Mouse (Mus musculus) T-helper 2 cell (primary cell): ENCODE results near the gene Chrnb2.

Experiments used
- in situ Hi-C: fragments of 300-600 bp; cut with MboI, MseI; formaldehyde crosslinking; loops from one replicate; pipeline ENCODE4 v1.15.1; 2025; ENCODE audit warnings: high pct_unique_total_duplicates

The Chrnb2 gene

DNA sequence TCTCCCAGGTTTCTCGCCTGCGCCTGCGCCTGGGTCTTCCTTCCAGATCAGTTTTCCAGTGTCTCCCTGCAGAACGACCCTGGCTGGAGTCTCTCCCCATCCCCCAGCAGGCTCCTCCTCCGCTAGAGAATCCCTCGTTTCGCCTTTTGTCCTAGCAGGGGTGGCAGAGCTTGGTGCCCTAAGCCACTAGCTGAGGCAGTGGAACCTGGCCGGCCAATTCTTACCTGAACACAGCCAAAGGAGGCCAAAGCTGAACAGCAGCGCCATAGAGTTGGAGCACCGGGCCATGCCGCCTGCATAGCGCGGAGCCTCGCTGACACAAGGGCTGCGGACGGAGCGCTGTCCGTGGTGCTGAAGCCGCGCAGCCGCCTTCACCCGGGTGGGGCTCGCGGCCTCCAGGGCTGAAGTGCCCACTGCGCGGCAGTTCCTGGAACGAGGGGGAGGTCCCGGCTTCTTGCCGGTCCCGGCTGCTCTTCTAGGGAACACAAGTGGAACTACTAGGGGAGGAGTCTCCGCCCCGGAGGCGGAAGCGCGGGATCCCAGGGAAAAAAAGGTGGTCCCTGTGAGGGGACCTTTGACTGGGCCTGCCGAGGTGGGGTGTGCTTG, at the start of gene Chrnb2:
Gene Chrnb2, minus strand, starts transcription at position 514 of the 606 bp plus-strand sequence.
- in situ Hi-C loops = no loop called here

DNA sequence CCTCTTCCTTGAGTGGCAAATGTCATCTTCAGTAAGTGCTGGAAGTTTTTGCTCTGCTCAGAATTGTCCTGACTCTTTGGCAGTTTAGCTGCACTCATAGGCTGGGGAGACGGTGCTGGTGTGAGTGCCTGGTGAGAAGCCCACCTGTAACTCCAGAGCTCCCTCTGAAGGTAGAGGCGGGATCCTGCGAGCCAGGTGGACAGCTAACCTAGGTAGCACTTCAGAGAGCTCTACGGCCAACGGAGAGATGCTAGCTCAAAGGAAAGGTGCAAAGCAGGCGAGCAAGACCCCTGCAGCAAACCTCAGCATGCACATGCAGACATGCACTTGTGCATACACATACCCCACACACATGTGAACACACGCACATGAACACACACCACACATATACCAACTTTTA, 49.6 kb upstream of the Chrnb2 start:
- in situ Hi-C loops = no loop called here

DNA sequence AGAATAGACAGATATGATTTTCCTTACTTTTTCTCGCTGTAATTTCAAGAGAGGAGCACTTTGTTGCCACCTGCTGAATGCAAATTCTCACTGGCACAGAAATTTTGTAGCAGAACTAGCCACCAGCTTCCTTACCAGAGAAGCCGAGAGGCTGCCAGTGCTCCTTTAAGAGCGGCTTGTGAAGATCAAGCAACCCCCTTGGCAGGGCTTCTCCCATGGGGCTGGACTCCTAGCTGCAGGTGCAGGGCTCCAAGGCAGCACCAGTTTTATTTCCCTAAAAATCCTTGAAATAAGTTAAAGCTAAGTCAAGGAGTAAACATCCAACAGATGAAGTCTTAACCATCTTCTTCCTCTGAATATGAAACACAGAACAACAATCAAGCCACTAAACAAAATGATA, 47.7 kb upstream of the Chrnb2 start:
- in situ Hi-C loops = no loop called here

DNA sequence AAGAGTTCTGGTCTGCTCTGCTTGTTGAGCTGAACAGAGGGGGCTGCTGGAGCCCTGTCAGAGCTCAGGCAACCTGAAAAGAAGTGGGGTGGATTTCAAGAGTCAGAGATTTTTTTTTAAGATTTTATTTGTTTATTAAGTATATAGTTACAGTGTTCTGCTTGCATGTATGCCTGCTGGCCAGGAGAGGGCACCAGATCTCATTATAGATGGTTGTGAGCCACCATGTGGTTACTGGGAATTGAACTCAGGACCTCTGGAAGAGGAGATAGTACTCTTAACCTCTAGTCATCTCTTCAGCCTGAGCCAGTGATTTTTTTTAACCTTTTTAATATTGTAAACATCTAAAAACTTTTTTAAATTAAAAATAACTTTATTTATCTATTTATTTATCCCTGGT, 46.4 kb upstream of the Chrnb2 start:
- in situ Hi-C loops = no loop called here

DNA sequence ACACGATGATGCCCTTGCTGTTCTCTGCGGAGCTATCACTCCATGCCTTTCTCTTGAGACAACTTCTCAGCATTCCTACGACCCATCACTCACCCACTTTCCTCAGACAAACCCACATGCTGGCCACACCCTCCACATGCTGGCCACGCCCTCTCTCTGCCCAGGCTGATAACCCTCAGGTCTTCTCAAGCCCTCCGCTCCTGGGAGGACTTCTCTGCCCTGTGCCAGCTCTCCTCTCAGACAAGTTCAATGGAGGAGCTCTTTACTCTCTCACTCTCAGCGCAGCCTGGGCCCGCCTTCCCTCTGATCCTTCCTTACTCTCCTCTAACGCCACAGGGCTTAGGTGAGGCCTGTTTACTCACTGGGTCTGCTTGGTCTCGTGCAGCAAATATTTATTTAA, 44.2 kb upstream of the Chrnb2 start:
- in situ Hi-C loops = loop anchor here (10.0 kb wide), 1 partner anchor 794 kb away; no protein-coding TSS in a partner anchor

DNA sequence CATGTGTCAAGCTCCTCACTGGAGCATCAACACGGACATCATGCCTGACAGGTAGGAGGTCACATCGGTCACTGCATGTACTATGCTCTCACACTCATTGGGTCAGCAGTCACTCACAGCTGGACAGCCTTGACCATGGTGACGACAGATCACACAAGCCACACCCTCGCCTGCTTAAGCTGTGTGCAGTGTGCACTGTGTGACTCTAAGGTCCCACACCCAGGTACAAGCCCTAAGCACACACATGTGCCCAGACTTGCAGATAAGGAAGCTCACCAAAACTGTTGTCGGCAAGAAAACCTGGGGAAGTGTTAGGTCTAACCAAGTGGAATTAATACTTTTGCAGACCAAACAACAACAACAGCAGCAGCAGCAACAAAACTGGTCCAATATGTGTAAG, 43.4 kb upstream of the Chrnb2 start:
- in situ Hi-C loops = loop anchor here (10.0 kb wide), 1 partner anchor 793 kb away; no protein-coding TSS in a partner anchor

DNA sequence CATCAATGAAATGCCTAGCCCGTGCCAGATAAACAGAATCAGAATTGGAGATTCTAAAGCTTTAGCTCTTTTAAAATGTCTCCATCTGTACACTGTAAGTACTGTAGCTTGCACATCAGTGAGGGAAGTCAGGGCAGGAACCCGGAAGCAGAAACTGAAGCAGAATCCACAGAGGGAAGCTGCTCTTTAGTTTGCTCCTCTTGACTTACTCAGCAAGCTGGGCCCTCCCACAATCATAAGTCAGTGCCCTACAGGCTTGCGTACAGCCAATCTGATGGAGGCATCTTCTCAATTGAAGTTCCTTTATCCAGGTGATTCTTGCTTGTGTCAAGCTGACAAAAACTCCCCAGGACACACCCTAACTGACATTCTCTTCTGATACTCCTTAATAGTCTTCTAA, 42.7 kb upstream of the Chrnb2 start:
- in situ Hi-C loops = loop anchor here (10.0 kb wide), 1 partner anchor 792 kb away; no protein-coding TSS in a partner anchor

DNA sequence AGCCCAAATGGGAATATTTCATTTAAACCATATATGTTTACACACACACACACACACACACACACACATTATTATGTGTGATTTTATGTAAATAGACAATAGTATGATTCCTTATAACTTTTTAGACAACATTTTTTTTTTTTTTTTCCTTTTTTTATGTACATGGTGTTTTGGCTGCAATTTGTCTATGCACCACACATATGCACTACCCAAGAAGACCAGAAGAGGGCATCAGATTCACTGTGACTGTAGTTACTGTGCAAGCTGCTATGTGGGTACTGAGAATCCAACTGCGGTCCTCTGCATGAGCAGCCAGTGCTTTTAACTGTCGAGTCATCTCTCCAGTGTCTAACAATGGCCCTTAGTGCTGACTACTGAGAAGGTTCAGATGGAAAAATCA, 42.3 kb upstream of the Chrnb2 start:
- in situ Hi-C loops = loop anchor here (10.0 kb wide), 1 partner anchor 792 kb away; no protein-coding TSS in a partner anchor

DNA sequence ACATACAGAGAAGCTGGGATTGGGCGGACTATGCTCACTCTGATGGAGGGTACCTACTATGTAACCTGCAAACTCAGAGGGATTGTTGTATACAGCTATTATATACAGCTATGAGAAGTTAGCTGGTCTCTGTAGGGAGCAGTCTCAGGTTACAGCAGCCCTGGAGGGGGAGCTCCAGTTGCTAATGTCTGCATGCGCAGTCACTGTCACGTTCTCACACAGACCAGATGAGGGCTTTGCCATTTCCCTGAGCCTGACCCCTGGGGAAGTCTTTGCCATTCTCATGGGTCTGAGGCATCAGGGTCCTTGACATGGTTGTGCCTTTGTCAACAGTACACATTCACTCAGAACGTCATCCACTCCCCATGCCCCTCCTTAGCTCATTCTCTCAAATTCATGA, 40.7 kb upstream of the Chrnb2 start:
- in situ Hi-C loops = loop anchor here (10.0 kb wide), 1 partner anchor 790 kb away; no protein-coding TSS in a partner anchor

DNA sequence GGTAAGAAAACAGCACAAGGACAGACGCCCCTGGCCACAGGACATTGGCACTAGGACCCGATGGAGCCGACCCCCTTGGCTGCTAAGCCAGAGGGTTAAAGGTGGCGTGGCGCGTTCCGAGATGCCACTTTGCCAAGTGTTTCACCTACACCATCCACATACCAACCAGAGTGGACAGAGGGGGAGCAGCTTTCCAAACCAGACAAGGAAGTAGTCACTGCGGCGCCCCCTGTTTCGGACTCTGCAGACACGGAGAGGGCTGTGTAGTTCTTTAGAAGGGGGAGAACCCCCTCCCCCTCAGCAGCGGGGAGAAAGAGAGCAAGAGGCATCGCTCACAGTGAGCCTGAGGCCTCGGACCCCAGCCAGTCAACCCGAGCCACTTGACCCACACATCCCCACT, 38.4 kb upstream of the Chrnb2 start:
- in situ Hi-C loops = loop anchor here (10.0 kb wide), 1 partner anchor 788 kb away; no protein-coding TSS in a partner anchor

DNA sequence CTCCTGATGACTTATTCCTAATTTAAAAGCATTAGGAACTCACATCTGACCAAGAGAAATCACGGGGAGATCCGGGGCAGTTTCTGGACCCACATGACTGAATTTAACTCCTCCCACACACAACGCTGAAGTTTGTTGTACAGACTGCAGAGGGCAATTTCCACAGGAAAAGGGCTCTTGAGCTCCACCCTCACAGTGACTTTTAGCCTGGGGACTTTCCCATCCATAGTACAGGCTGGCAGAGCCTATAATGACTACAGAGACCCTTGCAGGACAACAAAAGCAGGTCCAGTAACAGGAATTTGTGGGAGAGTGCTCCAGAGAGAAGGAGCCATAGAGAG, 37.0 kb upstream of the Chrnb2 start:
- in situ Hi-C loops = loop anchor here (10.0 kb wide), 1 partner anchor 787 kb away; no protein-coding TSS in a partner anchor

DNA sequence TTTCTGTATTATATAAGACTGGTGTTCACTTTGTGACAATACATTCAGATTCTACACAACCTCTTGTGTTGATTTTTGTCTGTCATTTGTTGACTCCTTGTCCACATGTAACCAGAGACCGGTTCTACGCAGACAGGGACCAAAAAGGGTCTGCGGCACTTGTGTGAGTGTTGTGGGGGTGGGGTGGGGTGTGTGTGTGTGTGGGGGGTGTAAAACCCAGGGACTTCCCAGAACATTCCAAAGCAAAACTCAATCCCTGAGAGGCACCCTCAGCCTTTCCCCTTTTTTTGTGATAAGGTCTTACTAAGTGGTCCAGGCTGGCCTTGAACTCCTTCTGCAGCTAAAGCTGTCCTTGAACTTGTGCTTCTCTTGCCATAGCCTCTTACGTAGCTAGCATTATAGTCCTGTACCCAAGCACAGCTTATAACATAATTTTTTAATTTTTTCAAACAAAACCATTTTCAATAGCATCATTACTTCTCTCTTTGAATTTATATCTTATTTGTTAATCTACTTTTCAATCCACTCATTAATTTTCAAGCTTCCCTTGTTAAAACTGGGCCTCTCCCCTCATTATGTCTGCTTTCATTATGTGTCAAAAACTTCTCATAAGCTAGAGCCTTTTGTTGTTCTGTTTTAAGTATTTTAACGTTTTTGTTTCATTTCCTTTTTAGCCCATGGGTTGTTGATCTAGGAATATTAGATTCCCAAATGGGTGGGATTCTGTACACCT, 36.5 kb upstream of the Chrnb2 start:
- in situ Hi-C loops = loop anchor here (10.0 kb wide), 1 partner anchor 786 kb away; no protein-coding TSS in a partner anchor

DNA sequence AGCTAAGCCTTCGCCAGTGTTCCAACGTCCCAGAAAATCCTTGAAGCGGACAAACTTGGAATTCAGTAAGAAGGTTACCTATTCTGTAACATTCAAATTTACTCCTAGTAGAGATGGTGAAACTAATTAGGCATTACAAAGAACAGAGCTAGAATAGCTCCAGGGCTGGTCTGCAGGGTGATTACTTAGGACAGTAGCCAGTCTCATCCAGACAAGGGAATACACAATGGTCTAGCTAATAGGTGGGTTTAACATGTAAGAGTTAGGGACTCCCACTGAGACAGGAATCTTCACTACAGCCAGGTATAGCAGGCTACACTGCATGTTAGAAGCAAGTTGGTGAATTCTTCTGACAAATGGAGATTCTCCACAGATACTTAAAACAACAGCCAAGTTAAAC, 35.6 kb upstream of the Chrnb2 start:
- in situ Hi-C loops = loop anchor here (10.0 kb wide), 1 partner anchor 785 kb away; no protein-coding TSS in a partner anchor

DNA sequence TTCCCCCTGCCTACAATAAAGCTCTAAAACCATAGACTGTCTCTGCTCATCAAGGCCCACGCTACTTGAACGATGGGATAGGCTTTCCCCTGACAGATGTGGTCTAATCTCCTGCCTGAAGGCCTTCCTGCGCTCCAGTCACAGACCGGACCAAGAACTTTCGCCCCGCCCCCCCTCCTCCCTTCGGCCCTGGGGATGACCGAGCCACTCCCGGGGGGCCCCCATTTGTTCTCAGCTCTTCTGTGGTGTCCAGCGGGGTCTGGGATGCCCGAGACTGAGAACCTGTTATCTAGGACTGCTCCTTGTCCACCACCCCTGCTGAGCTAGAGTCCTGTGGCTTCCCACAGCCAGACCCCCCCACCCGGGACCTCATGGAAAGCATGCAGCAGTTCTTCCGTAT, 35.0 kb upstream of the Chrnb2 start:
- in situ Hi-C loops = loop anchor here (5.0 kb wide), 1 partner anchor 48 kb away; no protein-coding TSS in a partner anchor

DNA sequence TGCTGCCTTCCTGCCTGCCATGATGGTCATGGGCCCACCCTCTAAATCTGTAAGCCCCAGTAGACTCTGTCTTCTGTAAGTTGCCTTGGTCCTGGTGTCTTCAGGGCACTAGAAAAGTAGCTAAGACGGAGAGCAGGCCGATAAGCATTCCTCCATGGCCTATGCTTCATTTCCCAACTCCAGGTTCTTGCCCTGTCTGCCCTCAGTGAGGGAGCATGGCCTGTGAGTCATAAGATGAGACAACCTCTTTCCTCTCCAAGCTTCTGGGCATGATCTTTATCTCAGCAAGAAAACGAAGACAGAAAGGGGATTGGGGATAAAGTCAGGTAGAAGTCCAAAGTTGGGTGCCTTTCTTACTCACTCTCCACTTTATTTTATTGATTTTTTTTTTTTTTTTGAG, 34.1 kb upstream of the Chrnb2 start:
- in situ Hi-C loops = loop anchor here (5.0 kb wide), 1 partner anchor 49 kb away; no protein-coding TSS in a partner anchor

DNA sequence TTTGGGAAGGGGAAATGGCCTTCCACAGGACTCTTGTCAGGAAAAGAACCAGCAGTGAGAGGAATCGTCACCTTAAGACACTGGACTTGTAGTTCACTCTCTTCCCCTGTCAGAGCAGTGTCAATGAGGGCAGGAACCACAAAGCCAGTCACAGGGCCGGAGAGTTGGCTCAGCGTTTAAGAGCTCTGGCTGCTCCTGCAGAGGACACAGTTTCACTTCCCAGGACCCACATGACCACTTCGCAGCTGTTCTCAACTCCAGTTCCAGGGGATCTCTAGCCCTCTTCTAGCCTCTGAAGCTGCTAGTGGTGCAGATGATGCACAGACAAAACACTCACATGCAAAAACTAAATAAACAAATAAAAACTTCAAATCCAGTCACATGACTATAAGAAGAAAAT, 31.9 kb upstream of the Chrnb2 start:
- in situ Hi-C loops = loop anchor here (5.0 kb wide), 1 partner anchor 51 kb away; no protein-coding TSS in a partner anchor

DNA sequence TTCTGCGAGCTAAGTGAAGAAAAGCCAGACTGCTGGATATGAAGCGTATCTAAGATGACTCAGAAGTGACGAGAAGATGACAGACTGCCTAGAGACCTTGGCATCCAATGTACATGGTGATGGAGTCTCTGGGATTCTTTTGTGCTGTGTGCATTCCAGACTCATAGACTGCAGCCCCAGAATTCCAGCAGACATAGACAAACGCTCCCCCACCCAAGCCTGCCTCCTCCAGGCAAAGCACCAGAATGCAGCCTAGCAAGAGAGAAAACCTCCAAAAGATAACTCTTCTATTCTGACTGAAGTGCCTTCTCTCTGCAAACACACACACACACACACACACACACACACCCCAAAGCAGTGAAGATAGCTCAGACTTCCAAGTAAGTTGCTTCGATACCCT, 31.3 kb upstream of the Chrnb2 start:
- in situ Hi-C loops = loop anchor here (5.0 kb wide), 1 partner anchor 52 kb away; no protein-coding TSS in a partner anchor

DNA sequence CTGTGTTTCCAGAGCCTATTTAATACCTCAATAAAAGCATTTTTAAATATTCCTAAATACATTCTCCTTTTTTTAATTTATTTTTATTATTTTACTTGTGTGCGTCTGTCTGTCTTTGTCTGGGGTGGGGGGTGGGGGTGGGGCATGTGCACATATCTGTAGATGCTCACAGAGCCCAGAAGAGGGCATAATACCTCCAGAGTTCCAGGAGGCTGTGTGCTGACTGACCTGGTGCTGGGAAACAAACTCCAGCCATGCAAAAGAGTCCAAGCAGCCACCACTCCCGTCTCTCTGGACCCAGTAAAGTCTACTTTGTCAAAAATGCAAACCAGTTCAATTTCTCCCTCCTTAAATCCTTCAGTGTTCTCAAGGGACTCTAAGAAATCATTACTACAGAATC, 30.2 kb upstream of the Chrnb2 start:
- in situ Hi-C loops = loop anchor here (5.0 kb wide), 1 partner anchor 53 kb away; no protein-coding TSS in a partner anchor

DNA sequence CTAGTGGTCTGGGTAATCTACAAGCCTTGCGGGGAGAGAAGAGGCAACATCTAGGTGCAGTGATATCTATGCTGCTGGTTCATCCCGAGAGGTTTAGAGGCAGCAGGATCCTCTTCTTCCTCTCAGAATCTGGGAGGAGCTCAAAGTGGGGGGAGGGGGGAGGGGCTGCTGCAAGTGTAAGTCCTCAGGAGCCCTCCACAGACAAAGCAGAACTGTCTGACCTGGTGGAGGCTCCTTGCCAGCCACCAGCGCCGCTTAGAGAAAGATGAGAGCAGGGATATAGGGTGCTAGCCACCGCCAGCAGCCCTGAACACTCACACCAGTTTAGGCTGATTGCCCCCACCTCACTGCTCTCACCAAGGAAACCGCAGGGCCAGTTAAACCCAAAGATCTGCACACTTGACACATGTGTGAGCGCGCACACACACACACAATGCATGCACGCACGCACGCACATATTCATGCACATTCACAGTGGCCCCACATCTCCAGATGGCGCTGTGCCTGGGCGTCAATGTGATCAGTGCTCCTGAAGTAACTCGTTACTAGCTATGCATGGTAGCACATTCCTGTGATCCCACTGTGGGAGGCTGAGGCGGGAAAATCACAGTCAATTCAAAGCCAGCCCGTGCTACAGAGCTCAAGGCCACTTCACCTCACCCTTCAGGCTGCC, 24.4 kb upstream of the Chrnb2 start:
- in situ Hi-C loops = no loop called here

DNA sequence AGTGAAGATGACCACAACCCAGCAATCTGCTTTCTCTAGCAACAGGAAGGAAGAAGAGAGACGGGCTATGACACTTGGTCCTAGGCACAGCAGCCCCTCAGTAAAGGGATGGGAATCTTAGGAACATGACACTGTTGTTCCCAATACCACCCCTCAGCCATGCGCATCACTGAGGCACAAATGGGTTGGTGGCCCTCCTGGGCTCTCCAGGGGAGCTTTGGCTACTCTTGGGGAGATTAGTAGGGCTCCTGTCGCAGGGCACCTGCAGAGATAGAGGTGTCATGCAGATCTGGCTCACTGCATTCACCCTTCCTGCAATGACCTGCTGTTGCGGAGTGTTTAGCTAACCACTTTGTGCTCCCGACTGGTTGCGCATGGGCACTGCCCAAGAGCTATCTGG, 21.8 kb upstream of the Chrnb2 start:
- in situ Hi-C loops = no loop called here

DNA sequence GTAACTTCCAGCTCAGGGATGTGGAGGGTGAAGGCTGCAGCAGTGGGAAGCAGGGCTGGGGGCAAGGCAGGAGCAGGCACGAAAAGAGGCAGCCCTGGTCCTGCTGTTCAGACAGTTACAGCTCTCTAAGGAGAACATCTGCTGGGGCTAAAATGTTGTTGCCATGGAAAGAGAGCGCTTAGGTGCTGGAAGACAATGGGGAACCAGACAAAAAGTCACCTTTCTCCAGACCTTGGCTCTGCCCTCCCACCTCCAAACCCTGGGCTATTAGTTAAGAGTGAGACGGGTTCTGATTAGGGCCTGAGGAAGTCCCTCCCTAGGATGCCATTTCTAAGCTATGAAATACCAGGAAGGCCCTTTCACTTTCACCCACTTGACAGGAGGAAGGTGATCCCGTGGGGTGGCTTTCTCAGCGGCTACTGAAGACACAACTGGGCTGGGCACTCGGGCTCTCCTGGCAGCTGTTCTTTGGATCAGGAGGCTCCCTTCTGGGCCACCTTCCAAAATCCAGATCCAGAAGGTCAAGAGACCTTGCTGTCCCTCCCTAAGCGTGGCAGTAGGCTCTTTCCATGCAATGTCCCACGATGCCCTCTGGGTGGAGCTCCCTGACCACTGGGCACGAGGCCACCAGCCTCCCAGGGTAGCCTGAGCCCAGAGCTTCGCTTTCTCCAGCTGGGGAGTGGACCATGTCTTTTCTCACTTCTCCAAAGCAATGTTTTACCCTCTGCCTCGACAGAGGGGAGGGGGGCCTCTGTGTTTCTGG, 20.7 kb upstream of the Chrnb2 start:
- in situ Hi-C loops = no loop called here
